Mouse (Mus musculus) heart, postnatal 4 days (tissue): ENCODE data around the gene Lrrc47. TPM values are rescaled to one million over a fixed set of nuclear protein-coding genes. Genes with fewer than 3 reads are reported as not detected.

Experiments used
- DNase-seq: peaks from one replicate; pipeline ENCODE4 v3.0.0; 2021
- total RNA-seq, 2 experiments: library from RNA; stranded (reverse); gene quantifications; 2 replicates each; pipeline ENCODE4 v1.2.3; 2021

Lrrc47 gene
- 10 to 100 TPM; 45.8 to 46.7 TPM for total RNA-seq

- DNase-seq, result peak; percentile 84
These were observed at the start of gene Lrrc47 for GRCm38 (mm10) chr4:154011646-154012089. Gene Lrrc47, plus strand, starts transcription at chr4:154011731.

- no peak for DNase-seq
These were observed 48.9 kb upstream of the Lrrc47 start for GRCm38 (mm10) chr4:153962631-153963030.

GRCm38 (mm10) chr4:153966651-153967050, 44.9 kb upstream of the Lrrc47 start:
- DNase-seq, result no peak

GRCm38 (mm10) chr4:153967556-153967955, 44.0 kb upstream of the Lrrc47 start:
- DNase-seq, result no peak

GRCm38 (mm10) chr4:153968063-153968462, 43.5 kb upstream of the Lrrc47 start:
- no peak for DNase-seq

- peak; percentile 97 for DNase-seq
These were observed 36.9 kb upstream of the Lrrc47 start, which contains the start of the genes Dffb and Cep104 for GRCm38 (mm10) chr4:153974431-153975291. Gene Dffb, minus strand, starts transcription at chr4:153975126. Gene Cep104, plus strand, starts transcription at chr4:153975194.

- DNase-seq, result no peak
These were observed 36.3 kb upstream of the Lrrc47 start for GRCm38 (mm10) chr4:153975292-153975662.

GRCm38 (mm10) chr4:153975768-153976167, 35.8 kb upstream of the Lrrc47 start:
- DNase-seq, result no peak

GRCm38 (mm10) chr4:153979243-153979642, 32.3 kb upstream of the Lrrc47 start:
- no peak for DNase-seq

- DNase-seq, result no peak
These were observed 31.1 kb upstream of the Lrrc47 start for GRCm38 (mm10) chr4:153980470-153980869.

GRCm38 (mm10) chr4:153992715-153993114, 18.8 kb upstream of the Lrrc47 start:
- no peak for DNase-seq

GRCm38 (mm10) chr4:153993505-153993904, 18.0 kb upstream of the Lrrc47 start:
- no peak for DNase-seq

- no peak for DNase-seq
These were observed 6.0 kb upstream of the Lrrc47 start for GRCm38 (mm10) chr4:154005488-154005887.

- DNase-seq, result no peak
These were observed 5.3 kb upstream of the Lrrc47 start for GRCm38 (mm10) chr4:154006264-154006663.

GRCm38 (mm10) chr4:154007759-154008158, 3.8 kb upstream of the Lrrc47 start:
- DNase-seq, result no peak

GRCm38 (mm10) chr4:154010907-154011645, 455 bp upstream of the Lrrc47 start:
- DNase-seq, result no peak

GRCm38 (mm10) chr4:154012132-154012882, 776 bp downstream of the Lrrc47 start:
- peak; percentile 39 for DNase-seq

- no peak for DNase-seq
These were observed 3.9 kb downstream of the Lrrc47 start for GRCm38 (mm10) chr4:154015476-154015875.

GRCm38 (mm10) chr4:154019571-154019970, 8.0 kb downstream of the Lrrc47 start:
- peak; percentile 61 for DNase-seq

- DNase-seq, result peak; percentile 35
These were observed 9.9 kb downstream of the Lrrc47 start for GRCm38 (mm10) chr4:154021432-154021831.

GRCm38 (mm10) chr4:154022407-154022806, 10.9 kb downstream of the Lrrc47 start:
- peak; percentile 44 for DNase-seq

GRCm38 (mm10) chr4:154022844-154023243, 11.3 kb downstream of the Lrrc47 start:
- no peak for DNase-seq
